Mouse (Mus musculus): ENCODE measurements at regions not wholly inside any gene's neighbourhood (a gene's known extent, or its start where the extent isn't known, plus 50 kb on each side); places are given as distances from the start of the nearest gene placed in this dataset.
"Not testable (repeated sequence)": the region's sequence is repeated elsewhere in the genome, so short reads cannot be mapped to it uniquely, and the experiment has no call there.

- DNase-seq: peak; percentile 90
Observed at GRCm38 (mm10) chr4:8084954-8085639, 153.7 kb downstream of the Car8 start.

DNA sequence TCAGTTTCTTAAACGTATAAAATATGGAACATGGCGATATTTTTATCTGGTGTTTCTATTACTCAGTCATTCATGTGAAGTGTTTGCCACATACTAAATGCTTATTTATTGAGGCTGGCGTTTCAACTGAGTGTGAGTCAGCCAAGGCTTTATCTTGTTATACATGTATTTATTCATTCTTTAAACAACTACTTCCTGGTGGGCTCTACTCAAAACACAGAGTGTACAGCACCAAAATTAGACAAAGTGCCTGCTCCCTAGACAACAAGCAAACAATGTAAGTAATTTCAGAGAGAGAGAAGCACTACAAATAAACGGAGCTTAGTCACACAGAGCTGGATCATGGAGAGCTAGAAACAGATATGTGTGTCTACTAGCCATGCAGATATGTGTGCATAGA, 159.5 kb downstream of the Car8 start:
- DNase-seq: no peak

GRCm38 (mm10) chr4:8072989-8073573, 165.8 kb downstream of the Car8 start:
- no peak for DNase-seq

DNA sequence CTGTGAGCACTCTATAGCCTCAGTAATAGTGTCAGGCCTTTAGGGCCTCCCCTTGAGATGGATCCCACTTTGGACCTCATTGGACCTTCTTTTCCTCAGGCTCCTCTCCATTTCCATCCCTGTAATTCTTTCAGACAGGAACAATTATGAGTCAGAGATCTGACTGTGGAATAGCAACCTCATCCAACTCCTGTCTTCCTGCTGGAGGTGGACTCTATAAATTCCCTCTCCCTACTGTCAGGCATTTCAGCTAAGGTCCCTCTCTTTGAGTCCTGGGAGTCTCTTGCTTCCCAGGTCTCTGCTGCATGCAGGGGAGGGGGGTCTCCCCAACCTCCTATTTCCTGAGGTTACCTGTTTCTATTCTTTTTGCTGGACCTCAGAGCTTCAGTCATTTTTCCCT, 168.1 kb downstream of the Car8 start:
- not testable (repeated sequence) for DNase-seq

- no peak for DNase-seq
Observed at GRCm38 (mm10) chr4:8068086-8068485, 170.8 kb downstream of the Car8 start.

GRCm38 (mm10) chr4:8041776-8042175, 197.1 kb downstream of the Car8 start:
- no peak for DNase-seq

- no peak for DNase-seq
Observed at GRCm38 (mm10) chr4:8037863-8038262, 201.0 kb downstream of the Car8 start.

GRCm38 (mm10) chr4:8033402-8033801, 205.4 kb downstream of the Car8 start:
- DNase-seq: not testable (repeated sequence)

- DNase-seq: peak; percentile 42
Observed at GRCm38 (mm10) chr4:8005155-8005554, 233.7 kb downstream of the Car8 start.

DNA sequence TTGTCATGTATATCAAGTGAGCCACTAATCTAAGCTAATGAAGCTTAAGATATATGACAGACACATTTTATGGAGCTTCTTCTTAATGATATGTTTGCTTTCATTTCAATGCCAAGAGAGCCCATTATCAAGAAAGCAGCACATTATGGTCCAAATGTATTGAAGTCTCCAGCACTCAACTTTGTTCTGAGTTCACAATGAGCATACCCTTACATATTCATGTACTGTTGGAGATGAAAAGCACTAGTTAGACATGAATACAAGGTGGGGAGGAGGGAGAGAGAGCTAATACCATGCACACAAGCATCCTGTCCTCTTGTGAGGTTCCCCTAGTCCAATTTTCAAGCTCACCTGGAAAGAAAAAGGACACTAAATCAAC, 241.3 kb downstream of the Car8 start:
- DNase-seq: no peak

DNA sequence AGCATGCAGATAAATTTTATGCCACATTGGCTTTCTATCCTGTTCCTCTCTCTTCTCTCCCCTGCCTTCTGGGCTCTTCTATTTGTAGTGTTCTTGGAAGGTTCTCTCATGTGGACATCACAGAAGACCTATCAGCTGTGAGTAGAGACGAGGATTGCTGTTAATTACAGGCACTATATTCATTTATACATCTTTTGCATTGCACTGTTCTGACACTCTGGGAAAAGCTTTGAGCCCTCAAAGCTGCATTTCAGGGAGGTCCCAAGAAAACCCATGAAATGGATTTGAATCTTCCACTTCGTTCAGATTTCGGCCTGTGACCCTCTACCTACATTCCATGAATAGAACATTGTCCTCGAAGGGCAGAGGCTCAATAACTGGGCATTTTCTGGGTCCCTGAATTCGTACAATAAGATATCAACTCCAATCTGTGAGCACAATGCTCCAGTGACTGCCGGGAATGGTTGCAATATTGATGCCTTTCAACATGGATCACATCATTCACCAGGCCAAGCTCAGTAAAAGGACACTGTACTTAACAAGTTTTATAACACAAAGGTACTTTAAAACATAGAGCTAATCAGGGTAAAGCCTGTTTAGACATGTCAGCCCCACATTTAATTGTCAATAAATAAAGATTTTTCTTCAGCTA, 241.8 kb downstream of the Car8 start:
- no peak for DNase-seq

DNA sequence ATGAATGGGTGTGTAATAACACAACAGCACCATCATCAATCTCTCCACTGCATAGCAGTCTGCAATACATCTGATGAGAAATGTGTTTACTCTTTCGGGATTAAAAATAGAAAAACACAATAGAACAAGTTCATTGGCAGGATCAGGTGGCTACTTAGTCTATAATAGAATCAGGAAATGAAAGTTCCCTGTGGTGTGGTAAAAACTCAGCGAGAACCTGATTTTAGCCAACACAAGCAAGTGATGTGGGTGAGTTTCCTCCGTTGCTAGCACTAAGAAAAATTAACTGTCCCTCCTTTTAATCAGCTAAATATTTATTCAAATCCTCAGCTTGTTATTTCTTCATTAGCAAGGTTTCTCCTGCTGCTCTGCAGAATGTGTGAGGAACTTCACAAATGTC, 245.9 kb downstream of the Car8 start:
- no peak for DNase-seq

- no peak for DNase-seq
Observed at GRCm38 (mm10) chr4:7987781-7988180, 251.1 kb downstream of the Car8 start.

DNA sequence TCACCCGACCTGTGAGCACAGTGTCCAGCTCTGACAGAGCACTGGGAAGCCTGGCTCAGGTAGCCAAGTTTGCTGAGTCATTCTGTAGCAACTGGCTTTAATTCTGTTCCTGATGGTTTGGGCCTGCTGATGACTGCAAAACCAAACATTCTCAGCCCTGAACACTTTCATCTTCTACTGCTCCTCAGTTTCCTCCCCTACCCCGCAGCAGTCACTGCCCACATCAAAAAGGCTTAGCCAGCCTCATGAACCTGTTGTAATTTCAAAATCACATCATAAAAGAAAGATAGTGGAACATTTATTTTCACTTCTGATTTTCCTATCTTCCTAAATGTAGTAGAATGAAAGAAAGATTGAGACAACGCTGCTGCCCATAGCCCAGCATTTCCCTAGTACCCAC, 251.5 kb downstream of the Car8 start:
- DNase-seq: no peak

GRCm38 (mm10) chr4:7984814-7985213, 254.0 kb downstream of the Car8 start:
- no peak for DNase-seq

GRCm38 (mm10) chr4:7979772-7980351, 259.0 kb downstream of the Car8 start:
- DNase-seq: no peak

DNA sequence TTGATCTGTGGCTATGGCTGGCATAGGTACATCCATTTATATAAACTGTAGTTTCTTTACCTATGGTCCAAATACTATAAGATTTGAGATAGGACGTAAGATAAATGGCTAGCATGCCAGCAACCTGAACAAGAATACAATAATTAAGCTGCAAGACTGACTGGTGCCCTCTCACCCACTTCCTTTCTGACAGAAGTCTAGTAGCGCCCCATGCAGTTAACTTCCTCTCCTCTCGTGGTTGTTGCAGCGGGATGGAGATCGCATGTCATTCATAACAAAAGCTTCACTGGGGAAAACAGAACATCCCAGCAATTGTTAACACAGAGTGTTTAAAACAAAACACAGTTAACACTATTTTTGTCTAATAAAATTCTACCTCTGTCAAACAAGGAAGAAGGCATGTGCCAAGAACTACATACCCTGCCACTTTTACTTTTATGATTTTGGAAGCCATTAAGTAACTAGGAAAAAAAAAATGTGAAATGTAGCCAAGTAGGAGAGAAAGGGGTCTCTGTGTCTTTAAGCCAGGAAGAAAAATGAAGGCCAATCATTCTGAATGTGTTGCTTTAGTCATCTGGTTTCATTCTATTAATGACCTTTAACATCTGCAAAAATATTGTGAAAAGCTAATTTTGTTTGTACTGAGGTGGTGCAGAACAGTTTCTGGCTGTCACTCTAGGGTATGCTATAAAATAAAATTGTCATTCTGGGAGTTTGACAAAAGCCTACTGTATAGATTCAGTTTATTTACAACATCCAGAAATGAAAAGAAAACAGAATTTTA, 261.0 kb downstream of the Car8 start:
- DNase-seq: no peak

DNA sequence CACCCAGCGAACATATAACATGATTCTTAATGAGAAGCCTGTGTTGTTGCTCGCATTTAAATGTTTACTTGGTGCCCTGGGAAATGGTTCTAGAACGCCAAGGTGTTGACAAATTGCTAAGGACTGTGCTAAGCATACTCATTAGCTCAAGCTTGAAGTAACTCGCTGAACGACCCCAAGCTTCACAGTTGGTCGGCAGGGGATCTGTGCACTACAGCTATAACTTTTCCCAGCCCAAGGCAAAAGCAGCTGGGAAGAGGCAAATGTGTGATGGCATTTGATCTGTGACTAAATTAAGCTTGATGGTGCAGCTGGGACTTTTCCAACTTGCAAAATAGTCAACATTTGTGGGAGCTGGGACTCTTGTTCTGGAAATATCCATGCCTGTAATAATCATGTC, 268.6 kb downstream of the Car8 start:
- DNase-seq: no peak

GRCm38 (mm10) chr4:7965663-7966062, 273.2 kb downstream of the Car8 start:
- no peak for DNase-seq

GRCm38 (mm10) chr4:7961521-7962172, 277.2 kb downstream of the Car8 start:
- DNase-seq: no peak

DNA sequence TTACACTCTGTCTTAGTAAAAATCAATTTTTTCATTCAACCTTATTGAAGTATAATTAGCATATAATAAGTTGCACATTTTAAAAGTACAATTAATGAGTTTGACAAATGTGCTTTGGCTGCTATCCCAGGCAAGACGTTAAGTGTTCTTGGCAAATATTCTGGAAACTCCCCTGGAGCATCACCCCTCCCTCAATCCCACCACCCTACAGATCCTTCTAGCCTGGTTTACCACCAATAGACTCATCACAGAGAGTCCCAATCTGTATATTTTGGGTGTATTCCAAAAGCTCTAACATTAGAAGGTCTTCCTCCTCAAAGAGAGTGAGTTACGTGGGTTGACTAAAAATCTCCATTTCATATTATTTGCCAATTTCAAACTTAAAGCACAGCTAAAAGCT, 278.5 kb downstream of the Car8 start:
- no peak for DNase-seq

GRCm38 (mm10) chr4:7948020-7948419, 290.8 kb downstream of the Car8 start:
- no peak for DNase-seq

DNA sequence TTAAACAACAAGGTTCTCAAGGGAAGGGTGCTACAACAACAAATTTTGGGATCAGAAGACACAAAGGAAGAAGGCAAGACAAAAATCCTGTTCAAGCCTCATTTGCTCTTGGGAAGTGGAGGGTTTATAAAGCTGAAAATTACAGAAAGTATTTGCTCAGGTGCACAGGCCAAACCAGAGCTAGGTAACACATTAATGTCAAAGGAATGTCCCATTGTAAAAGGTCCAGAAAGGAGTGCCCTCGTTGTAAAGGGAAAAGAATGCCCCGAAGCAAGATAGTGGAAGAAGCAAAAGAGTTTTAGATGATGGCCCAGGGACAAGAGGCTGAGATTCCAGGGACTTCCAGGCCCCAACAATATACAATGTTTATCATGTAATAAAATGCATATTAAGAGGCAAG, 317.3 kb downstream of the Car8 start:
- no peak for DNase-seq

Data from kidney, postnatal 10 days (tissue).